Comparison of ENCODE assay signal across 25 mouse cellular contexts in genomic region chr10:100059356-100059755, GRCm38 (mm10). TPM values are rescaled to one million over a fixed set of nuclear protein-coding genes. Genes with fewer than 3 reads are reported as not detected.
DNase-seq lines count a peak whose midpoint lies in the region; ATAC-seq and TF ChIP-seq lines count a peak whose summit lies in the region.
"Had no signal": no experiment of that assay in that cellular context is flagged by ENCODE, and none has a peak within 500 bp of the region (broad histone marks: within the 10 kb centered on the region; RNA-seq: fewer than 3 reads in every experiment).

No protein-coding gene starts in this region.

- no peak overlapping the region for H3K4me3 ChIP-seq in lung, postnatal 0 days (ENCODE audit: low read depth, low read length)
- H3K4me3 ChIP-seq: embryonic facial prominence, embryonic 12.5 days; erythroblast, embryonic 14.5 days; forebrain, embryonic 13.5 days; gastrocnemius, adult 2 months; heart, embryonic 13.5 days; hindbrain, embryonic 12.5 days; limb, embryonic 13.5 days; liver, embryonic 15.5 days; lung, embryonic 15.5 days had no signal

- H3K27me3 ChIP-seq in lung, postnatal 0 days (replicated peaks; ENCODE audit: insufficient read depth, low read length): no peaks in the 10 kb centered on the region
- H3K27me3 ChIP-seq: embryonic facial prominence, embryonic 12.5 days; forebrain, embryonic 13.5 days; heart, embryonic 13.5 days; hindbrain, embryonic 12.5 days; limb, embryonic 13.5 days; liver, embryonic 15.5 days; lung, embryonic 15.5 days; Patski had no signal

- TF ChIP-seq CTCF in lung, postnatal 0 days (IDR thresholded peaks at IDR 0.05): no peak

- H3K36me3 ChIP-seq in lung, postnatal 0 days (ENCODE audit: insufficient read depth, low read length): no peaks in the 10 kb centered on the region
- H3K36me3 ChIP-seq: embryonic facial prominence, embryonic 12.5 days; heart, embryonic 13.5 days; hindbrain, embryonic 12.5 days; limb, embryonic 13.5 days; liver, embryonic 15.5 days had no signal

- no peak overlapping the region for H3K9ac ChIP-seq in lung, postnatal 0 days (replicated peaks; ENCODE audit: low read depth)
- H3K9ac ChIP-seq: embryonic facial prominence, embryonic 12.5 days; forebrain, embryonic 13.5 days; heart, embryonic 13.5 days; hindbrain, embryonic 12.5 days; limb, embryonic 13.5 days; liver, embryonic 15.5 days; lung, embryonic 15.5 days had no signal

- H3K27ac ChIP-seq in lung, postnatal 0 days (ENCODE audit: low read length): no peak overlapping the region
- H3K27ac ChIP-seq: embryonic facial prominence, embryonic 12.5 days; forebrain, embryonic 13.5 days; gastrocnemius, adult 2 months; heart, embryonic 13.5 days; hindbrain, embryonic 12.5 days; limb, embryonic 13.5 days; liver, embryonic 15.5 days; lung, embryonic 15.5 days had no signal

- peak; percentile 43 for DNase-seq in kidney, adult 11 months
- no peak for DNase-seq in kidney, postnatal 10 days
- DNase-seq in lung, postnatal 25 days (ENCODE audit: low spot score): peak; percentile 35
- DNase-seq in lung, postnatal 0 days (ENCODE audit: low spot score): no peak
- DNase-seq in NIH3T3 (ENCODE audit: low read depth) (peak; percentile 57), liver (no peak)
- DNase-seq in kidney, postnatal 25 days: peak; percentile 46 to 68
- DNase-seq in embryo, embryonic 10 days (ENCODE audit: low spot score): no peak
- DNase-seq: adrenal gland, adult 8-10 months; cerebellum, adult 9-11 months; gastrocnemius, adult 2 months; layer of hippocampus, postnatal 36 days; thymus, postnatal 14 days had no signal

- no peak overlapping the region for H3K4me2 ChIP-seq in lung, postnatal 0 days (replicated peaks; ENCODE audit: low read depth, low read length)
- H3K4me2 ChIP-seq: embryonic facial prominence, embryonic 12.5 days; forebrain, embryonic 13.5 days; heart, embryonic 13.5 days; hindbrain, embryonic 12.5 days; limb, embryonic 13.5 days; liver, embryonic 15.5 days; lung, embryonic 15.5 days; midbrain, embryonic 11.5 days had no signal

- 91% methylated on average over 4 of the region's 4 CpGs for WGBS in lung, postnatal 0 days

- ATAC-seq in lung, postnatal 0 days: no peak
- ATAC-seq: CD4-positive, CD25-positive, alpha-beta regulatory T cell, adult 4 months; forebrain, embryonic 13.5 days; intestine, postnatal 0 days; Patski had no signal

- no peaks in the 10 kb centered on the region for H3K9me3 ChIP-seq in lung, postnatal 0 days (ENCODE audit: low read length)
- H3K9me3 ChIP-seq: embryonic facial prominence, embryonic 12.5 days; forebrain, embryonic 13.5 days; heart, embryonic 13.5 days; hindbrain, embryonic 12.5 days; limb, embryonic 13.5 days; liver, embryonic 15.5 days; lung, embryonic 15.5 days had no signal

- no peak for TF ChIP-seq EP300 in lung, postnatal 0 days (IDR thresholded peaks at IDR 0.05)

- no peaks in the 10 kb centered on the region for H3K4me1 ChIP-seq in lung, postnatal 0 days (ENCODE audit: insufficient read depth, low read depth, low read length)
- H3K4me1 ChIP-seq: embryonic facial prominence, embryonic 12.5 days; forebrain, embryonic 13.5 days; heart, embryonic 13.5 days; hindbrain, embryonic 12.5 days; limb, embryonic 13.5 days; liver, embryonic 15.5 days had no signal

RNA-seq across cellular contexts. Expression of gene Kitl, which starts 43.9 kb away (rescaled TPM):
- polyA plus RNA-seq in lung, postnatal 0 days (2015; fragmentation: Nextera tagmentation; extraction: Ambion mirVana): 75.2 and 93.6 TPM in 2 replicates
- polyA plus RNA-seq: erythroblast, embryonic 14.5 days had no signal

Comparison
In these comparisons a context has a peak if more than half of its experiments do, and no peak if none do; other contexts are left out.
1. DNase-seq: peak in kidney, adult 11 months (single experiment), lung, postnatal 25 days (single experiment), NIH3T3 (single experiment) and kidney, postnatal 25 days (2 of 2); none in kidney, postnatal 10 days (single experiment), lung, postnatal 0 days (single experiment), embryo, embryonic 10 days (single experiment) and liver (single experiment).